Mouse (Mus musculus): ENCODE results near the gene Spag4.

Spag4 gene

DNA sequence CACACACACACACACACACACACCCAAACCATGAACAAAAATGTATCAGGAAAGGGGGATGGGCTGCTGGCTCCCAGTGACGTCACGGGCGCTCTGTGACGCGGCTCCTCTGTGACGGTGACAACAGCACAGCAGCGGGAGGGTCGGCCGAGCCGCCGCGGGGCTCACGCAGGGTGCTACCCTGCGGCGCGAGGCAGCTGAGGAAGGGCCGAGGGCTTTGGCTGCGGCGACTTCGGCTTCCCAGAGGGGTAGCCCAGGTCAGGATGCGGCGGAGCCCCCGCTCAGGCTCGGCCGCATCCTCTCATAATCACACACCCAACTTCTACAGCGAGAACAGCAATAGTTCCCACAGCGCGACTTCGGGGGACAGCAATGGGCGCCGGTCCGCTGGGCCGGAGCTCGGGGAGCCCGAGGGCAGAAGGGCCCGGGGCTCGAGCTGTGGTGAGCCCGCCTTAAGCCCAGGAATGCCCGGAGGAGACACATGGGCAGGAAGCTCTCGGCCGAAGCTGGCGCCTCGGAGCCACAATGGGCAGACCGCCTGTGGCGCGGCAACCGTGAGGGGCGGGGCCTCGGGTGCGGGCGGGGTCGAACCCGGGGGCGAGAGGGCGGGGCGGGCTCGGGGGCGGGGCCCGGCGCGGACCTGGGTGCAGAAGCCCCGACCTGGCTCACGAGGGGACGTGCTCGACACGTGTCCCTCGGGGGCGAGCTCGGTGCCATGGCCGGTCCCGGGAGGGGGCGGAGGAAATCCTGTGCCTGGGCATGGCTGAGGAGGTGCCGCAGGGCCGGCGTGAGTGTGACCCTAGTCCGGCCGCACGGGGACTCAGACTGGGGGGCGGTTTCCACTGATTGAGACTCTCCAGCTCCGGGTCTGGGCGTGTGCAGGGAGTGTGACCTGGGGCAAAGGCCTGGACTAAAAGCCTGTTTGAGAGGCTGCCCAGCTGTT lies at the start of gene Spag4:
Spag4 (plus strand) TSS at position 77 of the 943 bp plus-strand sequence.
- in situ Hi-C loops (cut with MboI, MseI), result no loop called here

DNA sequence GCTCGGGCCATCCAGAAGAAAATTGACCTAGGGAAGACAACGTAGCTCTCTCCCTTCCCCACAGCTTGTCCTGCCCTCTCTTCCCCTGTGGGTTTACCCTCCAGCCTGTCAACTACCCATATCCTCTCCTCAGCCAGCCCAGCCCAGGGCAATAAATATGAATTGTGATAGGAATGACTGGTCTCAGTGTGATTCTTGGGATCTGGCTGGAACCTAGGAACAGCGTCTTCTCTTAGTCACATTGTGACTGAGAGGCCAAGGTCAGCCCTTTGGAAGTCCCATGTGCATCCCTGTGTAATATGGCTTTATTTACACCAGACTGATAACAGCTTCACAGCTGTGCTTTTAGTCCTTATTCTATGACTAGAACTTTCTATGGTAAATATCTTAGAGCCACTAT lies 46.9 kb upstream of the Spag4 start:
- in situ Hi-C loops (cut with MboI, MseI), result no loop called here

DNA sequence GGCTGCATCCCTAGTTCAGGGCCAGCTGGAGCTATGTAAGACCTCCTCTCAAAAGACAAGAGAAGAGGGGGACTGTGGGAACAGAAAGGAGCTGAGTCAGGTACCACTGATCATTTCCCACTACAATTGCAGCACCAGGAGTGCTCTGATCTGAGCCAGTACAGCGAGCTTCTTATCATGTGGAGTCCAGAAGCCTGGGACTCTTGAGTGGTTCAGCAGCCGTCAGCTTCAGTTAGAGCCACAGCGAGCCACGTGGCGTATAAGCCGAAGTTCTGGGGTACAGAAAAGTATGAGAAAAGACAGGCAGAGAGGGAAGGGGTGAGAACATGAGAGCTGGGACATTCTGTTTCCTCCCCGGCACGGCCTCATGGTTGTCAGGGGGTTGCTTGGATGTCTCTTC lies 43.8 kb upstream of the Spag4 start:
- in situ Hi-C loops (cut with MboI, MseI), result no loop called here

DNA sequence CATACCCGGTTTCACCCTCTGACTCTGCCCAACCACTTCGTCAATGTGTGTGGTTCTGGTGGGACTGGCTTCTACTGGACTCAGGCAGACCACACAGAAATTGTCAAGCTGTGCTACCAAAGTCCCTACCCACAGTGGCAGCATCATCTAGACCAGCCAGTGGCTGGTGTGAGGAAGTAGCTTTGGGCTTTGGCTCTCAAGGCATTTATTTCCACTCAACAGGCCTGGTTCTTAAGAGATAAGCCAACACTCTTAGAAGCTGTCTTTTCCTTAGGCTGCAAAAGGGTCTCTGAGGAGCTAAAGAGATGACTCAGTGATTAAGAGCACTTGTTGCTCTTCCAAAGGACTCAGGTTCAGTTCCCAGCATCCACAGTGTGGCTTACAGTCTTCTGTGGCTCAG lies 43.2 kb upstream of the Spag4 start:
- in situ Hi-C loops (cut with MboI, MseI), result no loop called here

- in situ Hi-C loops (cut with MboI, MseI), result no loop called here
These were observed 39.5 kb upstream of the Spag4 start for GRCm38 (mm10) chr2:156025482-156025881.

DNA sequence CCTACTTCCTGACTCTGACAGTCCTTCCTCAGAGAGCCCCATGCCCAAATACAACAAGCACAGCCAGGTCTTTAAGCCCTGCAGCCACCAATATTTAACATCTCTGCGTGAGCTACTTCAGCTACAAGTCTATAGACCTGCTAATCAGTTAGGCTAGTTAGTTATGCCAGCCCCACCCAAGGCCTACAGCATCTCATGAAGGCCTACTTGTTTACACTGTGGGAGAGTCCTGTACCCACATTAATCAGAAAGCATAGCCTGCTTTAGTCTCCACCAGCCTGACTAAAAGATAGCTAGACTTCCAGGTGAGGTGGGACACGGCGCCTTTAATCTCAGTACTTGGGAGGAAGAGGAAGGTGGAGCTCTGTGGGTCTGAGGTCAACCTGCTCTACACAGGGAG lies 25.6 kb upstream of the Spag4 start:
- in situ Hi-C loops (cut with MboI, MseI), result loop anchor here in 1 of 2 experiments (10.0 kb wide), 1 partner anchor 1405 kb away; no protein-coding TSS in a partner anchor

- in situ Hi-C loops (cut with MboI, MseI), result loop anchor here (10.0 kb wide), 2 partner anchors 1032 to 1068 kb away; partner anchors contain the start of gene Soga1 (in 1 of the 2)
These were observed 22.1 kb upstream of the Spag4 start for GRCm38 (mm10) chr2:156042903-156043302.

DNA sequence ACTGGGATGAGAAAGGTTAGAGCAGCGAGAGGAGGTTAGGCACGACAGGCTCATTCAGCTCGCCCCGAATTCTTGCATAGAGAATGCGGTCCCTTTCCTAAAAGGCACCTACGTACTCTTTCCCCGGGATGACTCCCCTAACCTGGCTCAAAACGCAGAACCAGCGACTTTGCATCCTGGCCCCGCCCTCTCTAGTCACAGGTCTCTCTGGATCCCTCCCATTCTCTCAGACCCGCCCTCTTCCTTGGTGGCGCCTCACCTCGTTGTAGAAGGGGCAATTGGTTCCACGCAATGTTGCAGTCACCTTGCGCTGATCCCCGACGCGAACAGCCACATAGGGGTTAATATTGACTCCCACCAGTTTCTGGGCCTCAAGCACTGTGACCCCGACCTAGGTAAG lies 17.0 kb upstream of the Spag4 start:
- in situ Hi-C loops (cut with MboI, MseI), result loop anchor here (10.0 kb wide), 2 partner anchors 1027 to 1073 kb away; partner anchors contain the start of gene Soga1 (in 1 of the 2)

- in situ Hi-C loops (cut with MboI, MseI), result no loop called here
These were observed 12.2 kb upstream of the Spag4 start, which contains the start of gene Fer1l4 for GRCm38 (mm10) chr2:156052816-156053215. Fer1l4 (minus strand) TSS chr2:156052947.

DNA sequence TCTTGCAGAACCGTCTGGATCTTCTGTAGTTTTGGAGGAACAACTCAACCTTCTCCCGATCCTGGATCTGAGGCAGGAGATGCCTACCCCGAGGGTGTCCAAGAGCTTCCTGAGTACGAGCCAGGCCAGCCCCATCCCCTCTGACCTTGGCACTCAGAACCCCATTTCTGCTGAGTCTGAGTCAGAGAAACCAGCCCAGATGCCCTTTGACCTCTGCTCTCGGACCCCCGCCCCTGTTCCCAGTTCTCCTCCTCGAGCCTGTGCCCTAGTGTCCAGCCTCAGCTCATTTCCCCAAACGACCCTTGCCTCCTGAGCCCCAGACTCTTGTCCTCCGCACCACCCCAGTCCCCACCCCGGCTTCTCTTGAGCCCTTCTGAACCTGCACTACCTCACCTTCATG lies 1.2 kb downstream of the Spag4 start:
- in situ Hi-C loops (cut with MboI, MseI), result no loop called here

GRCm38 (mm10) chr2:156067916-156068315 lies 2.9 kb downstream of the Spag4 start:
- in situ Hi-C loops (cut with MboI, MseI), result no loop called here

- in situ Hi-C loops (cut with MboI, MseI), result no loop called here
These were observed 6.3 kb downstream of the Spag4 start for GRCm38 (mm10) chr2:156071236-156071635.

DNA sequence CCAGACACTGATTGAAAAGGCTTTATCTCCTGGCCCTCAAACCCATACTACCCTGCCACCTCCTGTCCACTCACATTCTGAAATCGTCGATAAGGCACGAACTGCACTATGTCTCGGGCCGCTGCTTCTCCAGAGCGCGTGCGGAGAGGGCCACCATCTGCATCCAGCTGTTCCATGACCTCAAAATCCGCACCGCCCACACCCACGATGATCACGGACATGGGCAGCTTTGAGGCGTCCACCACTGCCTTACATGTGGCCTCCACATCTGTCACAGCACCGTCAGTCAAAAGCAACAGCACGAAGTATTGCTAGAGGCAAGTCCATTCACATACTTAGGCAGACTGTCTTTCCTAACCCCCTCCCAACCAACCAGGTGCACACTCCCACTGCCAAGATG lies 8.8 kb downstream of the Spag4 start:
- in situ Hi-C loops (cut with MboI, MseI), result no loop called here

DNA sequence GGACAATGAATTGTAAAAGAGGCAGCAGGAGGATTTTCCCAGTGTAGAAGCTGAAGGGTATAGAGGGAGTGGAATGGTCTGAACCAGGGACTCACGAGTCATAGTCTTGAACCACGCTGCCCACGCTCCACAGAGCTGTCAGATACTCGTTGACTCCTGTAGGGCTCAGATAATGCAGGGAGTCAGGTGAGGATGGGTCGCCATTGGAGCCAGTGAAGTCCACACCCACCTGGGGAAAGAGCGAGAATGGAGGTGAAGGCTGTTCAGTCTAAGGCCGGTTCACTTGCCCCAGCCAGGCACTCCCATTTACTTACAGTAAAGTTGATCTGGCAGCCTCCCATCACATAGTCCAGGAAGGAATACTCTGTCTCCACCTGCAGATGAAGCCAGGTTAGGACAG lies 12.5 kb downstream of the Spag4 start:
- in situ Hi-C loops (cut with MboI, MseI), result no loop called here

DNA sequence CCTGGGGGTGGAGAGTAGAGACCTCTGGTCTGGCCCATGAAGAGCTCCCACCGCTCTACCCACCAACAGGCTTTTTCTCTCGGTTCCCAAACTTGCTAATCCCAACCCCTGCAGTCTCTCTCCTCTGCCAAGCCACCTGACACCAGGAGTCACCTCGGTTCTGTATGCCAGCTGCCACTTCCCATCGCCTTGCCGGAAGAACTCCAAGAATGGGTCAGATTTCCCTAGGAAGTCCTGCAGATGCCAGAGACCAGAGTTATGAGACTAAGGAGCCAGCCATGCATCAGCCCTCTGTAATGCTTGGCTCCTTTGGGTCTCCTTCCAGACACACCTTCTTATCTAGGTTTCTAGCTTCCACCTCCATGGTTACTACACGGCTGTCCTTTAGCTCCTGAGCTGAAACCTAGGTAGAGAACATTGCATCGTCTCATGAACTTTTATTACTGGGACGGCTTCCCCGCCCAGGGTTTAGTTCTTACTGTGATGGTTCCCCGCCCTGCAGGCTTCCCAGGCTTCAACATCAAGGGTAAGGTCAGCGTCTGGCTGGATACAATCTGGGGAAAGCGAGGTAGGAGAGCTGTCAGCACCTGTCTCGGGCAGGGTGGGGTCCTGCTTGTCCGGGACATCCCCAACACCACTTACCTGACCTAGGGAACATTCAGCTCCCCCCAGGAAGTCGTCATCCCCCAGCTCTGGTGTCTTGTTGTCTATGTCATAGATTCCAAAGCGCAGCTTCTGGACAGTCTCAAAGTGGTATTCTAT lies 13.6 kb downstream of the Spag4 start:
- in situ Hi-C loops (cut with MboI, MseI), result no loop called here

DNA sequence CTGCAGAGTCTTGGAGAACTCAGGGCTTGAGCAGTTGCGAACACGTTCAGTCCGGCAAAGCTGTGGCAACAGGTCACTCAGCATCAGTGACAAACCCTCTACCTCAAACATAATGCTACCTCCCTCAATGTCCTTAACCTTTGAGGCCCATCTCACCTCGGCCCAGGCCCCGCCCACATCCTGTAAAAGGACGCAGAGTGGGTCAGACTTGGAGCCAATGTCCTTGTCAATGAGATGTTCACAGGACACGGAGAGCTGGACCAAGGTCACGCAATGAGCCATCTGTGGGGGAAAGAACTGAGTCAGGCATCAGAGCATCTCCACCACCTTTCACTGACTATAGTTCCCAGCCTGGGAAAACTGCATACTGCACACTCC lies 14.2 kb downstream of the Spag4 start:
- in situ Hi-C loops (cut with MboI, MseI), result no loop called here

DNA sequence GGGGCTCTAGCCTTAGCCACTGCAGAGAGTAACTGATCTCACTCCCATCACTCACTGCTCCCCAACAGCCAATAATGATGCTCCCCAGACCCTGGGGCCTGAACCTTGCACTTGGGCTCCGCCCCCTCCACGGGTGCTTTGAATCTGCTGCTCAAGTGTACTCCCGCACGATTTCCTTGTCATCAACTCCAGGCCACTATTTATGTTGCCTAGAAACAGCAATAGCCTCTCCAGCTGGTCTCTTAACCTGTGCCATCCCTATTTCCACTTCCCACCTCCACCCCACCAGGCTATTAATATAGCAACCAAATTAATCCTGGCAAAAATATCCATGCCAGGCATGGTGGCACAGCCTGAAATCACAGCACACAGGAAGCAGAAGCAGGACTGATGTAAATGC lies 14.7 kb downstream of the Spag4 start:
- in situ Hi-C loops (cut with MboI, MseI), result no loop called here

DNA sequence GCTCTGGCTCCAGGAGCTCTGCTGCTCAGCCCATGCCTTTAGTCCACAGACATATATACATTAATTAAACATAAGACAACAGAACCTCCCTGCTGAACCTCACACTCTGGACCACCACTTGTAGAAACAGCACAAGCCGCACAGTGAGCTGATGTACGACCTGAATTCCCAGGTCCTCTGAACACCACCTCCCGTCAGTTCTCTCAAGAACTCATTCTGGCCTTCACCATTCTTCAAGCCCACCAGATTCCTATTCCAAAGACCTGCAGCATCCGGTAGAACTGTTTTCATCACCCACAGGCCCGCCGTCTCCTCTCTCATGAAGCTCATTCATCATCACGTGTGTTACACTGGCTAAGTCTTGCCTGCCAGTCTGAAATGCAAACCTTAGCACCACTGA lies 15.4 kb downstream of the Spag4 start:
- in situ Hi-C loops (cut with MboI, MseI), result no loop called here

DNA sequence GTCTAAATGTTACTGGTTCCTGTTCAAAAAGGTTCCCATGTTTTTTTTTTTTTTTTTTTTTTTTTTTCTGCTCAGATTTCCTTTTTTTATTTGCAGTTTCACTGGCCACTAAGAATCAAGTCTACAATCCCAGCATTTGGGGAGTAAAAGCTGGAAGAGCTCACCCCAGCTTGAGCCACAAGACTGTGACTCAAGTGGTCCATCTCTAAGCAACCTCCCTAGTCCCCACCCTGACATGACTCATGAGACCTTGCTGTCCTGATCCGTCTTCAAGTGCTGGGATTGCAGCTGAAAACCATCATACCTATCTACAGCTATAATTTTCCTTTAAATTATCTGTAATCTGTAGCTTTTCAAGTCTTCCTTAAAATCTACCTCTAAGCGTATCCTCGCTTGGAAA lies 19.6 kb downstream of the Spag4 start:
- in situ Hi-C loops (cut with MboI, MseI), result no loop called here

DNA sequence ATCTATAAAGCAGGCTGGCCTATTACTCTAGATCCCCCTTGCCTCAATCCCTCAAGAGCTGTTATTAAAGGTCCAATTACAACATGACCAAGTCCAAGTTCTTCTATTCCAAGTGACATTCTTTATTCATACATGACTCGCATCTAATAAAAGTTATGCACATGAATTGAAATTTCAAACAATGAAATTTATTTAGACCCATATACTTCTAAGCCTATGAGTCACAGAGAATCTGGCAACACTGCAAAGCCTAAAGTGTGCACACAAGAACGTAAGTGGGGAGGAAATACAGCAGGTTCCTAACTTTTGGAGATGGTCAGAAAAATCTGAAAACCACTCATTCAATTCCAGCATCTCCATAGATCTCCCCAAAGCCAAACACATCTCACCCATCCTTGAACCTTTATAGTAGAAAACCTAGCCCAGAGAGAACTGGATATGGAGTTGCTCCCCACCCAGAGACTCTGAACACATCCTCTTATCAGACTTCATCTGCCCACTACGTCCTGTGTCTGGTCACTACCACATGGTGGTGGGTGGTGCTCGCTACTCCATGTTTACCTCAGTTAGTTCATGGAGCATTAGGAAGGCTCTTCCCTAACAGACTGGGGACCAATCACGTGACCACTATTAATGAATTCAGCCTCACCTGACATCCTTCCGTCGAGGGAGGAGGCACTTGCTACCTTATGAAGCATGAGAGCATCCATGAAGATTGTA lies 22.6 kb downstream of the Spag4 start:
- in situ Hi-C loops (cut with MboI, MseI), result no loop called here

GRCm38 (mm10) chr2:156089799-156090198 lies 24.8 kb downstream of the Spag4 start:
- in situ Hi-C loops (cut with MboI, MseI), result no loop called here

DNA sequence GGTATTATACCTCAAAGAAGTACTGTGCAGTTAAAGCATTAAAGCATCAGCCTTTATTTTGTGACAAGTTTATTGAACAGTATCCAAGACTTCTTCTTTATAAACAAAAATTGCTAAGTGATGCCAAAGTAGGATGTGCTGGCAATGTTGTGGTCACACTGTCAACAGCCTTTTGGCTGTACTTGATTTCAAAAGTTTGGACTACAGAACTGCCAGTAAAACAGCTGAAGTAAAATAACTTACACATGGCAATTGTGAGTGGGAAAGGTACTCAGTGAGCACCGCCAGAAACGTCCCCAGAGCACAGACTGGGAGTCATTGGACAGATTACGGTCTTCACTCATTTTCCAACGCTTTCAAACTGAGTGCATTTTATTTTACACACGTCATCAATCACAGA lies 27.0 kb downstream of the Spag4 start:
- in situ Hi-C loops (cut with MboI, MseI), result no loop called here

Data from T-helper 17 cell (primary cell).